Mouse (Mus musculus) left cerebral cortex, postnatal 14 days (tissue): Measurements from ENCODE around the gene Rad9b. TPM values are rescaled to one million over a fixed set of nuclear protein-coding genes. Genes with fewer than 3 reads are reported as not detected.

Source experiments
- total RNA-seq, 2 experiments: library from RNA; stranded (reverse); gene quantifications; 2 replicates each; pipeline ENCODE4 v1.2.3; 2021

Gene Rad9b
- total RNA-seq, 2 experiments from 2014 or later, result 3.0 to 3.7 TPM

Other genes with a start within 250 kb of the Rad9b start
- under 1 TPM in 1 of 2 experiments, not detected in 1; 0.24 TPM for gene Ccdc63, start 213.4 kb downstream of the Rad9b start, total RNA-seq
- 100 to 1,000 TPM; 161 to 170 TPM for gene Ppp1cc, start 196.0 kb downstream of the Rad9b start, total RNA-seq
- gene Hvcn1, start 147.4 kb downstream of the Rad9b start, total RNA-seq, result 1 to 10 TPM; 2.0 to 2.4 TPM
- gene Tctn1, start 89.8 kb downstream of the Rad9b start, total RNA-seq, result 10 to 100 TPM; 10.4 to 12.1 TPM
- gene Pptc7, start 69.9 kb downstream of the Rad9b start, total RNA-seq, result 10 to 100 TPM; 30.4 to 31.9 TPM
- 100 to 1,000 TPM; 200 to 203 TPM for gene Vps29, start 136 bp upstream of the Rad9b start, total RNA-seq
- gene Gpn3, start 17.6 kb upstream of the Rad9b start, total RNA-seq, result 10 to 100 TPM; 23.4 to 25.7 TPM
- 10 to 100 TPM; 74.2 to 77.6 TPM for gene Fam216a, start 18.1 kb upstream of the Rad9b start, total RNA-seq
- gene Arpc3, start 37.6 kb upstream of the Rad9b start, total RNA-seq, result 100 to 1,000 TPM; 250 to 273 TPM
- 10 to 100 TPM; 29.5 to 31.2 TPM for gene Anapc7, start 67.5 kb upstream of the Rad9b start, total RNA-seq
- gene Atp2a2, start 148.0 kb upstream of the Rad9b start, total RNA-seq, result 100 to 1,000 TPM; 737 to 785 TPM